Mouse (Mus musculus): Measurements from ENCODE around the gene Cela1. TPM values are rescaled to one million over a fixed set of nuclear protein-coding genes. Genes with fewer than 3 reads are reported as not detected.

Gene Cela1
- total and polyA plus RNA-seq, 3 experiments: 0.54 to 2.9 TPM; not detected in 1

DNA sequence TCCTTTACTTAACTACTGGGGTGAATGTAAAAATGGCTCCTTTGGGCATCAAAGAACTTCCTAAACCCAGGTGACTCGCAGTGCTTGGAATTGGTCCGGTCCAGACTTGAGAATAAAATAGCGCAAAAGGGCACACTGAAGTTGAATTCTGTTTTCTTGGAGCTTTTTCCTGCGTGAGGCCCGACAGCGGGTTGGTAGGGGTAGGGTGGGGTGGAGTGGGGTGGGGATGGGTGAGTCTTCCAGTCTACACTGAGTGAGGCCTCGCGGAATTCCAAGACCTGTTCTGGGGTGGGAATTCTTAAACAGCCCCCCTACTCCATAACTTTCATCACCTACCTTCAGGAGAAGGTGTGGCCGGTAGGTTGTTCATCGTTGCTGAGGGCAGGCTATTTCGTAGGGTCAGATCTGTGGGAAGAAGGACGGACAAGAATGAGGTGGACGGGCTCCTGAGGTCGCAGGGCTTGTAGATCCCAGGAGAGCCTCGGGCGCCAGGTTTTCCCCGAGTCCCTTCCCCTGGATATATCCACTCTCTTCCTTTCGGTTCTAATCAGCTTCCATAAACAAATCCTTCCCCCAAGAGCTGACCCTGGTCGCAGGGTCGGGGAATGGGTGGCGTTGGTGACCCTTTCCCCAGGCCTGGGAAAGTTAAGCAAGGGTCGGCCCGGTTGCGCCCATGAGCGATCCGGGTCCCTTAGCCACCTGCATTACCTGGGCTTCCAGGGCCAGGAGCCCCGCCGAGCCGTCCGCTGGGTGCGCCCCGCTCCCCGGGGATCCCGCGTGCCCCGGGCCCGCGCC, 51.7 kb downstream of the Cela1 start:
- peaks cover 6% of the 10 kb centered on the region for H3K9me3 ChIP-seq (replicated peaks)
- no peak for ATAC-seq (ENCODE audit: extremely low read depth, insufficient number of reproducible peaks, low FRiP score, poor library complexity, severe bottlenecking)
- no peaks in the 10 kb centered on the region for H3K36me3 ChIP-seq (replicated peaks)
- no peaks in the 10 kb centered on the region for H3K4me1 ChIP-seq (ENCODE audit: insufficient read depth, low read depth, low read length)
- H3K27me3 ChIP-seq (ENCODE audit: insufficient read depth, low read length): peaks cover 43% of the 10 kb centered on the region
- no peak overlapping the region for H3K4me3 ChIP-seq (ENCODE audit: low read depth, low read length)
- TF ChIP-seq GATA2 (IDR thresholded peaks at IDR 0.05; ENCODE audit: borderline replicate concordance, low read depth, low read length) (no peak), TAL1 (conservative IDR thresholded peaks at IDR 0.05; ENCODE audit: low read depth, low read length) (no peak), CTCF (IDR thresholded peaks at IDR 0.05; ENCODE audit: low read depth, low read length) (no peak), GATA1 (IDR thresholded peaks at IDR 0.05; ENCODE audit: borderline replicate concordance, low read length) (no peak), POLR2AphosphoS5 (IDR thresholded peaks at IDR 0.05; ENCODE audit: insufficient replicate concordance, low read depth, low read length) (no peak)
- no peak for DNase-seq (ENCODE audit: low spot score)

DNA sequence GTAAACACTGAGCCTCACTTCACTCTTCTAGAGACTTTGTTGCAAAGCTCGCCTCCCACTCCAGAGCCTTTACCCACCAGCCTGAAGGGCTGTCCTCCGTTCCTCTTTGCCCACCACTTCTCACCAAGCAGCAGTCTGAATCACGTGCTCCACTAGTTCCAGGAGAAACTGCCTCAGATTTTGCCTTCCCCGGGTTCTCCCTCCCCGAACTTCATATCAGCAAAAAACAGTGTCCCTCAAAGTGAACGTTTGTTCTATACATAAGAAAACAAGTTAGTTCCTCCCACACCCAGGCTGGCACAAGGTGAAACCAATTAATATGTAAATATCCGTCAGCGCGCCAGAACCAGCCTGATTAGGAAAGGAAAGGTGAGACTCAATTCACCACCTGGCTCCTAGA, 52.5 kb downstream of the Cela1 start:
- Histone ChIP-seq H3K4me1 (ENCODE audit: insufficient read depth, low read depth, low read length) (no peaks in the 10 kb centered on the region), H3K27me3 (ENCODE audit: insufficient read depth, low read length) (peaks cover 47% of the 10 kb centered on the region), H3K9me3 (replicated peaks) (peaks cover 6% of the 10 kb centered on the region), H3K36me3 (replicated peaks) (no peaks in the 10 kb centered on the region), H3K4me3 (ENCODE audit: low read depth, low read length) (no peak overlapping the region)
- no peak for TF ChIP-seq POLR2AphosphoS5 (IDR thresholded peaks at IDR 0.05; ENCODE audit: insufficient replicate concordance, low read depth, low read length)
- TF ChIP-seq GATA2 (IDR thresholded peaks at IDR 0.05; ENCODE audit: borderline replicate concordance, low read depth, low read length): no peak
- TF ChIP-seq CTCF (IDR thresholded peaks at IDR 0.05; ENCODE audit: low read depth, low read length): no peak
- no peak for TF ChIP-seq GATA1 (IDR thresholded peaks at IDR 0.05; ENCODE audit: borderline replicate concordance, low read length)
- TF ChIP-seq TAL1 (conservative IDR thresholded peaks at IDR 0.05; ENCODE audit: low read depth, low read length): no peak
- ATAC-seq (ENCODE audit: extremely low read depth, insufficient number of reproducible peaks, low FRiP score, poor library complexity, severe bottlenecking): peak; percentile 8; the same call in 1 of the 2 replicates
- no peak for DNase-seq (ENCODE audit: low spot score)

GRCm38 (mm10) chr15:100633341-100633740, 54.4 kb downstream of the Cela1 start:
- H3K9me3 ChIP-seq (replicated peaks): peaks cover 6% of the 10 kb centered on the region
- no peaks in the 10 kb centered on the region for H3K36me3 ChIP-seq (replicated peaks)
- DNase-seq (ENCODE audit: low spot score) (no peak), ATAC-seq (ENCODE audit: extremely low read depth, insufficient number of reproducible peaks, low FRiP score, poor library complexity, severe bottlenecking) (no peak)
- peaks cover 59% of the 10 kb centered on the region for H3K27me3 ChIP-seq (ENCODE audit: insufficient read depth, low read length)
- no peak for TF ChIP-seq CTCF (IDR thresholded peaks at IDR 0.05; ENCODE audit: low read depth, low read length)
- no peak for TF ChIP-seq TAL1 (conservative IDR thresholded peaks at IDR 0.05; ENCODE audit: low read depth, low read length)
- no peak for TF ChIP-seq POLR2AphosphoS5 (IDR thresholded peaks at IDR 0.05; ENCODE audit: insufficient replicate concordance, low read depth, low read length)
- TF ChIP-seq GATA1 (IDR thresholded peaks at IDR 0.05; ENCODE audit: borderline replicate concordance, low read length): no peak
- TF ChIP-seq GATA2 (IDR thresholded peaks at IDR 0.05; ENCODE audit: borderline replicate concordance, low read depth, low read length): no peak
- H3K4me3 ChIP-seq (ENCODE audit: low read depth, low read length): no peak overlapping the region
- no peaks in the 10 kb centered on the region for H3K4me1 ChIP-seq (ENCODE audit: insufficient read depth, low read depth, low read length)

DNA sequence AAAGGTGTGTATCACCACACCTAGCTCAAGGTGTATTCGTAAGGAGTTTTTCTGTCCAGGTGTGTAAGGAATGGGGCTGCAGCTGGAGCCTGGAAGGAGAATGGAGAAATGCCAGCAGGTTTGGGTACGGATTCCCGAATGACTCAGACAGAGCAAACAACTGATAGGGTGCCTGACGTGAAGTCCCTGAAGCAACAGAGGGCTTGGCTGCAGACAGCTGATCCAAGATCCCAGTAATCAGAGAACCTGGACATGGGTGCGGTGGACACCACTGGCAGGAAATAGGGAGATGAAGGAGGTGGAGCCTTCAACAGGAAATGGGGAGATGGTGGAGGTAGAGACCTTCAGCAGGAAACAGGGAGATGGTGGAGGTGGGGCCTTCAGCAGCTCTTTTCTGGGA, 55.4 kb downstream of the Cela1 start:
- H3K9me3 ChIP-seq (replicated peaks): peaks cover 6% of the 10 kb centered on the region
- H3K36me3 ChIP-seq (replicated peaks): no peaks in the 10 kb centered on the region
- no peak for ATAC-seq (ENCODE audit: extremely low read depth, insufficient number of reproducible peaks, low FRiP score, poor library complexity, severe bottlenecking)
- TF ChIP-seq CTCF (IDR thresholded peaks at IDR 0.05; ENCODE audit: low read depth, low read length) (no peak), TAL1 (conservative IDR thresholded peaks at IDR 0.05; ENCODE audit: low read depth, low read length) (no peak), POLR2AphosphoS5 (IDR thresholded peaks at IDR 0.05; ENCODE audit: insufficient replicate concordance, low read depth, low read length) (no peak), GATA2 (IDR thresholded peaks at IDR 0.05; ENCODE audit: borderline replicate concordance, low read depth, low read length) (no peak), GATA1 (IDR thresholded peaks at IDR 0.05; ENCODE audit: borderline replicate concordance, low read length) (no peak)
- peaks cover 60% of the 10 kb centered on the region for H3K27me3 ChIP-seq (ENCODE audit: insufficient read depth, low read length)
- peaks cover 5% of the 10 kb centered on the region for H3K4me1 ChIP-seq (ENCODE audit: insufficient read depth, low read depth, low read length)
- no peak overlapping the region for H3K4me3 ChIP-seq (ENCODE audit: low read depth, low read length)
- DNase-seq (ENCODE audit: low spot score): no peak

DNA sequence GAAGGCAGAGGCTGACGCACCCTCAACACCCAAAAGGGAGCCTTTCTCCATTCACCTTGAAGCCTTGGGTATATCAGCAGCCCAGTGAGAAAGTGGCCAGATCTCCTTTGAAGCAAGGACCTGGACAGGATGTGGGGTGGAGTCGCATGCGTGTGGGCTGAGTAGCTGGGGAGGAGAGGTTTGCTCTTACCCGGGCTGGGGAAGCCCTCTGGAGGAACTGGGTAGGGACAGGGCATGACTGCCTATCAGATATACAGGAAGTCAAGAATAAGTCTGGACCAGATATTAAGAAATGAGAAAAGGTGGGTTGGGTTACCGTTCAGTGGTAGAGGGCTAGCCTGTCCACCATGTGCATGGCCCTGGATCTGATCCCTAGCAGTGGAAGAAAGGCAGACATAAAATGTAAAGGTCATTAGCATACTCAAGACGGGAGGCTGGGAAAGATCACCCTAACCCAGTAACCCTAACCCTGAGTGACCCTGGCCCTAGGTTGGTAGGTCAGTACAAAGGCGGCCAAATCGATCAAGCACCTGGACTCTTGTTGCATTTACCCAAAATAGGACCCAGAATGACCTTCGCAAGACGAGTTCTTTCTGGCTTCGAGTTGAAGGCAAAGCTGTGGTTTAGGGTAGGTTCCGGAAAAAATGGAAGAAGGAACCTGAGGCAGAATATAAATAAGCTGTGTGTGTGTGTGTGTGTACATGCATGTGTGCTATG, 56.1 kb downstream of the Cela1 start:
- Histone ChIP-seq H3K4me3 (ENCODE audit: low read depth, low read length) (no peak overlapping the region), H3K4me1 (ENCODE audit: insufficient read depth, low read depth, low read length) (peaks cover 9% of the 10 kb centered on the region), H3K27me3 (ENCODE audit: insufficient read depth, low read length) (peaks cover 55% of the 10 kb centered on the region), H3K9me3 (replicated peaks) (peaks cover 4% of the 10 kb centered on the region), H3K36me3 (replicated peaks) (no peaks in the 10 kb centered on the region)
- DNase-seq (ENCODE audit: low spot score): no peak
- no peak for ATAC-seq (ENCODE audit: extremely low read depth, insufficient number of reproducible peaks, low FRiP score, poor library complexity, severe bottlenecking)
- TF ChIP-seq CTCF (IDR thresholded peaks at IDR 0.05; ENCODE audit: low read depth, low read length): no peak
- no peak for TF ChIP-seq GATA1 (IDR thresholded peaks at IDR 0.05; ENCODE audit: borderline replicate concordance, low read length)
- TF ChIP-seq TAL1 (conservative IDR thresholded peaks at IDR 0.05; ENCODE audit: low read depth, low read length): no peak
- no peak for TF ChIP-seq GATA2 (IDR thresholded peaks at IDR 0.05; ENCODE audit: borderline replicate concordance, low read depth, low read length)
- no peak for TF ChIP-seq POLR2AphosphoS5 (IDR thresholded peaks at IDR 0.05; ENCODE audit: insufficient replicate concordance, low read depth, low read length)

DNA sequence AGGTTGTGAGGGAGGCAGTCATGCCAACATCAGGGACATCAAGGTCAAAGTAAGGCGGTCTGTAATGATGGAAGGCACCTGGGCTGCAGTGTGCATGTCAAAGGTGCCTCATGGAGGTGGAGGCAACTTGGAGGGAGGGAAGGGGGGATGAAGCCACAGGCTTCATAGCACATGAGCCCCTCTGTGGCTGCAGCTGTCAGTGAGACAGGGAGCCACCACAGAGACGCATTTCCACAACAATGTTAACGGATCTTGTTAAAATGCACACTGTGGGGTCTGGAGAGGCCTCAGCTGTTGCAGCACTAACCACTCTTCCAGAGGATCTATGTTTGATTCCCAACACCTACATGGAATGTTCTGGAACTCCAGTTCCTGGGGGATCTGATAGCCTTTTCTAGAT, 57.6 kb downstream of the Cela1 start:
- no peak for TF ChIP-seq GATA1 (IDR thresholded peaks at IDR 0.05; ENCODE audit: borderline replicate concordance, low read length)
- TF ChIP-seq CTCF (IDR thresholded peaks at IDR 0.05; ENCODE audit: low read depth, low read length): no peak
- TF ChIP-seq TAL1 (conservative IDR thresholded peaks at IDR 0.05; ENCODE audit: low read depth, low read length): no peak
- TF ChIP-seq GATA2 (IDR thresholded peaks at IDR 0.05; ENCODE audit: borderline replicate concordance, low read depth, low read length): no peak
- TF ChIP-seq POLR2AphosphoS5 (IDR thresholded peaks at IDR 0.05; ENCODE audit: insufficient replicate concordance, low read depth, low read length): no peak
- no peak for DNase-seq (ENCODE audit: low spot score)
- Histone ChIP-seq H3K27me3 (ENCODE audit: insufficient read depth, low read length) (peaks cover 47% of the 10 kb centered on the region), H3K4me3 (ENCODE audit: low read depth, low read length) (no peak overlapping the region), H3K9me3 (replicated peaks) (no peaks in the 10 kb centered on the region), H3K36me3 (replicated peaks) (no peaks in the 10 kb centered on the region), H3K4me1 (ENCODE audit: insufficient read depth, low read depth, low read length) (peaks cover 9% of the 10 kb centered on the region)
- no peak for ATAC-seq (ENCODE audit: extremely low read depth, insufficient number of reproducible peaks, low FRiP score, poor library complexity, severe bottlenecking)
